Comparison of ENCODE assay signal across 13 mouse cellular contexts in genomic region chr6:55680974-55681373, GRCm38 (mm10). TPM values are rescaled to one million over a fixed set of nuclear protein-coding genes. Genes with fewer than 3 reads are reported as not detected.
A peak's percentile ranks its signal among the peaks of the same experiment; 100 is the strongest.
DNase-seq lines count a peak whose midpoint lies in the region; ATAC-seq and TF ChIP-seq lines count a peak whose summit lies in the region.
"Had no signal": no experiment of that assay in that cellular context is flagged by ENCODE, and none has a peak within 500 bp of the region (broad histone marks: within the 10 kb centered on the region; RNA-seq: fewer than 3 reads in every experiment).

TSS of gene Neurod6 (minus strand) at chr6:55681263.

- no peak for TF ChIP-seq CTCF in hindbrain, postnatal 0 days (IDR thresholded peaks at IDR 0.05; ENCODE audit: low read depth)

- intact Hi-C loops in left cerebral cortex, postnatal 36 days (cut with DNase I): loop anchor here (5.0 kb wide), 1 partner anchor 121 kb away; no protein-coding TSS in a partner anchor

- H3K4me3 ChIP-seq in neural tube, embryonic 12.5 days: no peak within 1 kb of the TSS
- H3K4me3 ChIP-seq in hindbrain, postnatal 0 days (ENCODE audit: low read length): peak within 1 kb of the TSS; percentile 28
- H3K4me3 ChIP-seq in liver, embryonic 12.5 days: no peak within 1 kb of the TSS
- H3K4me3 ChIP-seq: heart, embryonic 13.5 days; limb, embryonic 13.5 days had no signal

- H3K4me2 ChIP-seq in neural tube, embryonic 12.5 days (replicated peaks): peak within 1 kb of the TSS; percentile 30
- peak within 1 kb of the TSS; percentile 42 for H3K4me2 ChIP-seq in hindbrain, postnatal 0 days (ENCODE audit: low read depth, low read length)
- H3K4me2 ChIP-seq in liver, embryonic 12.5 days: no peak within 1 kb of the TSS
- H3K4me2 ChIP-seq: heart, embryonic 13.5 days; limb, embryonic 13.5 days had no signal

- H3K27ac ChIP-seq in neural tube, embryonic 12.5 days: no peak within 1 kb of the TSS
- peak within 1 kb of the TSS; percentile 75 for H3K27ac ChIP-seq in hindbrain, postnatal 0 days
- no peak within 1 kb of the TSS for H3K27ac ChIP-seq in liver, embryonic 12.5 days
- H3K27ac ChIP-seq: heart, embryonic 13.5 days; limb, embryonic 13.5 days had no signal

- DNase-seq in neural tube, embryonic 10.5 days (ENCODE audit: extremely low spot score, low spot score): no peak
- DNase-seq in hindbrain, postnatal 0 days (ENCODE audit: low spot score): peak; percentile 90
- DNase-seq in left cerebral cortex, postnatal 36 days (ENCODE audit: low spot score in 2 of 2): peak; percentile 74 to 79
- no peak for DNase-seq in lung, postnatal 14 days
- no peak for DNase-seq in kidney, adult 9 months
- no peak for DNase-seq in spleen, postnatal 14 days (ENCODE audit: low spot score in 2 of 2)

- WGBS in neural tube, embryonic 12.5 days: 67% methylated on average over 4 of the region's 4 CpGs
- WGBS in hindbrain, postnatal 0 days: 46% methylated on average over 4 of the region's 4 CpGs
- WGBS in liver, embryonic 12.5 days (ENCODE audit: insufficient replicate concordance): 70% methylated on average over 4 of the region's 4 CpGs

- peak; percentile 49 for ATAC-seq in neural tube, embryonic 12.5 days (ENCODE audit: low FRiP score, low read depth)
- ATAC-seq in hindbrain, postnatal 0 days: peak; percentile 91
- no peak for ATAC-seq in liver, embryonic 12.5 days
- ATAC-seq: CD4-positive, CD25-positive, alpha-beta regulatory T cell, adult 4 months had no signal

- H3K9ac ChIP-seq in neural tube, embryonic 12.5 days: no peak within 1 kb of the TSS
- no peak within 1 kb of the TSS for H3K9ac ChIP-seq in hindbrain, postnatal 0 days (replicated peaks; ENCODE audit: low read length)
- H3K9ac ChIP-seq in liver, embryonic 12.5 days: no peak within 1 kb of the TSS
- H3K9ac ChIP-seq: heart, embryonic 13.5 days; limb, embryonic 13.5 days had no signal

- H3K4me1 ChIP-seq in neural tube, embryonic 12.5 days: peaks cover 9% of the 10 kb centered on the region
- H3K4me1 ChIP-seq in hindbrain, postnatal 0 days (ENCODE audit: insufficient read depth, low read length): 0 out of 2 replicates have a peak, but pooled peaks cover 3% of the 10 kb centered on the region
- H3K4me1 ChIP-seq in liver, embryonic 12.5 days: no peaks in the 10 kb centered on the region

- peaks cover 6% of the 10 kb centered on the region; the same call in 1 of the 2 replicates for H3K27me3 ChIP-seq in neural tube, embryonic 12.5 days (replicated peaks)
- H3K27me3 ChIP-seq in hindbrain, postnatal 0 days (ENCODE audit: insufficient read depth, low read length): no peaks in the 10 kb centered on the region
- H3K27me3 ChIP-seq in liver, embryonic 12.5 days (replicated peaks): peaks cover 28% of the 10 kb centered on the region

- H3K36me3 ChIP-seq in neural tube, embryonic 12.5 days: no peaks in the 10 kb centered on the region
- H3K36me3 ChIP-seq in hindbrain, postnatal 0 days (ENCODE audit: insufficient read depth, low read length): no peaks in the 10 kb centered on the region
- no peaks in the 10 kb centered on the region for H3K36me3 ChIP-seq in liver, embryonic 12.5 days
- H3K36me3 ChIP-seq: heart, embryonic 13.5 days; limb, embryonic 13.5 days had no signal

- no peaks in the 10 kb centered on the region for H3K9me3 ChIP-seq in neural tube, embryonic 12.5 days
- no peaks in the 10 kb centered on the region for H3K9me3 ChIP-seq in hindbrain, postnatal 0 days (ENCODE audit: low read length)
- no peaks in the 10 kb centered on the region for H3K9me3 ChIP-seq in liver, embryonic 12.5 days (replicated peaks)
- H3K9me3 ChIP-seq: heart, embryonic 13.5 days; limb, embryonic 13.5 days had no signal

RNA-seq across cellular contexts. Expression of gene Neurod6, which starts in this region (rescaled TPM):
- polyA plus RNA-seq in neural tube, embryonic 12.5 days (2016; fragmentation: Nextera tagmentation; extraction: Ambion mirVana): 32.0 and 33.6 TPM in 2 replicates
- total RNA-seq in hindbrain, postnatal 0 days (2014; rRNA removed): 20.9 and 24.3 TPM in 2 replicates
- polyA plus RNA-seq in hindbrain, postnatal 0 days (2015; fragmentation: Nextera tagmentation; extraction: Ambion mirVana): 29.2 and 31.1 TPM in 2 replicates
- total RNA-seq in left cerebral cortex, postnatal 36 days (2021): 10 to 100 TPM; 47.3 to 55.7 TPM
- not detected in 2 replicates for polyA plus RNA-seq in liver, embryonic 12.5 days (2016; fragmentation: Nextera tagmentation; extraction: Ambion mirVana)
- total RNA-seq: megakaryocyte-erythroid progenitor cell, adult 5-6 weeks had no signal
- polyA plus RNA-seq: CD4-positive, CD25-positive, alpha-beta regulatory T cell, adult 4 months; limb, embryonic 13.5 days; spleen, adult 2 months had no signal

Comparison
In these comparisons a context has a peak if more than half of its experiments do, and no peak if none do; other contexts are left out.
1. RNA of gene Neurod6 (polyA plus RNA-seq): 32.0 to 33.6 TPM in neural tube, embryonic 12.5 days and 29.2 to 31.1 TPM in hindbrain, postnatal 0 days; not detected in liver, embryonic 12.5 days; every median in the first group is over 10 times any median in the second.
2. DNase-seq: peak in hindbrain, postnatal 0 days (single experiment) and left cerebral cortex, postnatal 36 days (2 of 2); none in neural tube, embryonic 10.5 days (single experiment), lung, postnatal 14 days (single experiment), kidney, adult 9 months (single experiment) and spleen, postnatal 14 days (0 of 2).